Mouse (Mus musculus): ENCODE data around the gene Afap1l2.
A peak's percentile ranks its signal among the peaks of the same experiment; 100 is the strongest.

Afap1l2 gene

DNA sequence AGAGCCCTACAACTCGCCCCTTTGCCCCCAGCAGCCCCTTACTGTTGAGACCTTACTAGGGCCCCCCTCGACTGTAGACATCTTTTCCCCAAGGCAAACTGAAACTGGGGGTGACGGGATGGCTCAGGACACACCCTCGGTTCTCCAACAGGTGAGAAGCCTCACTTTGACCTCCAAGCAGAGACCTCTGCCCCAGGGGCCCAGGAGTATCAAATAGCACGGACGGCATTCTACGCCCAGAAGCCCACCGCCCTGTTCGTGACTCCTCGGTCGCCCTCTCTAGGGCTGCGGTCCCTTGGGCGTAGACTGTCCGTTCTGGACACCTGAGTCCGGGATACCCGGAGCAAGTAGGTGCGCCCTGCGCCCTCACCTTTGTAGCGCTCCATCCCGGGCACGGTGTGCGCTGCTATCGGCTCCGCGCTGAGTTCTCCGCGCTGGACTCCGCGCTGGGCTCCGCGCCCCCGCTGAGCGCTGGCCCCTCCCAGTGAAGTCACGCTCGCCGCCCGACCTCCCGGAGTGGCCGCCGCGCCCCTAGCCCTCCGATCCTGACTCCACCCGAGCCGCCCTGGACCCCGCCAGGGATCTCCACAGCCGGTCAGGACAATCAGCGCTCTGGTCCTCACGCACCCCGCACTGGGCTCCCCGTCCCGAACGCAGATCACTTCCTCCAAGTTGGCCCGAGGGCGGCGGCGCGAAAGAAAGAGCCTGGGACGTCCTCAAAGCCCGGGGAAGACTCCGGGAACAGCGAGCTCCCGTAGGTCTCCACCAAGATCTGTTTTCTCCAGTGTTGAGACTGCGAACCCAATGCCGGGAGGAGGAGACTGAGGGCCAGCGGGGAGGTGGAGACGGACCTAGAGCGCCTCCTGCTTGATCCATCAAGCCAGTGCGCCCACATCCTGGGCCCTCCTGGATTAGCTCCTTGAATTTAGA, at the start of gene Afap1l2:
Afap1l2 (minus strand) TSS at position 448 of the 930 bp plus-strand sequence.
- peak; percentile 84 to 89 for DNase-seq

DNA sequence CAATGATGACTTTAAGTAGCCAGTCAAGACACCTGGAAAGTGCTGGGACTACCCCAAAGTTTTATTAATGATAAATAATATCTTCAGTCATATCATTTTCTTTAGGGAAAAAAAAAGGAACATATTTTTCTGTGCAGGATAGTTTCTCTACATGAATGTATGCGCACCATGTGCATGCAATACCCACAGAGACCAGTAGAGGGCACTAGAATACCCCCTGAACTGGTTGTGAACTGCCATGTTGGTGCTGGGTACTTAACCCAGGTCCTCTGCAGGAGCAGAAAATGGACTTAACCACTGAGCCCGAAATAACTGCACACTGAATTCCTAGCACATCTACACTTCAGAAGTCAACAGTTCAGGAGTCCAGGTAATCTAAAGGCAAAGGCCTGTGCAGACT, 49.5 kb upstream of the Afap1l2 start:
- no peak for DNase-seq

DNA sequence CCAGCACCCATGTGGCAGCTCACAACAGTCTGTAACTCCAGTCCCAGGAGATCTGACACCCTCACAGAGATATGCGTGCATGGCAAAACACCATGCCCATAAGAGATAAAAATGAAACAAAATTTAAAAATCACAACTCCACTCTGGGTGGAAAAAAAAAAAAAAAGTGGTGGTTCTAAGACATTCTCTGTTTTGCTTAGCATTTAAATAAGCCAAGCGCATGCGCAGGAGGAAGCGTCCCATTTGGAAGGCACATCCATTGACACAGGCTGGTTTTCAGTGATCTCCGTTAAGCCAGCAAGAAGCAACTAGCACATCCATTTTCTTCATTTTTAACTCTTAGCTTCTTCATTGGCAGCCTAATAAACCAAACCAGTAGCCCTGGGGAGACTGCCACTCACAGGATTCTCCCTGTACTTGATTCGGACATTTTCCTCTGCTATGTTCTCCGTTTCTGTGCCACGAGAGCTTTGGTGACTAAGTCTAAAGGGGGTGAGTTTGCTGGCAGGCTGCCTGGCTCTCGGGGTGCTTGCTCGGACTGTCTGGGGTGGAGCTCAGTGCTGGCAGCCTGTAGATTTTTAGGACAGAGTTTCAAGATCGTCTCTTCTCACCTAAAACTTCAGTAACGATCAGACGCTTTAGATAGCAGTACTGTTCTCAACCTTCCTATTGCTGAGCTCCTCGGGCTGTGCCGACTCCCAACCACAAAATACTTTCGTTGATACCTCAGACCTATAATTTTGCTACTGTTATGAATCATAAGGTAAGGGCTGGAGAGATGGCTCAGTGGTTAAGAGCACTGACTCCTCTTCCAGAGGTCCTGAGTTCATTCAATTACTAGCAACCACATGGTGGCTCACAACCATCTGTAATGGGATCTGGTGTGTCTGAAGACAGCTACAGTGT, 47.4 kb upstream of the Afap1l2 start:
- DNase-seq, result no peak

DNA sequence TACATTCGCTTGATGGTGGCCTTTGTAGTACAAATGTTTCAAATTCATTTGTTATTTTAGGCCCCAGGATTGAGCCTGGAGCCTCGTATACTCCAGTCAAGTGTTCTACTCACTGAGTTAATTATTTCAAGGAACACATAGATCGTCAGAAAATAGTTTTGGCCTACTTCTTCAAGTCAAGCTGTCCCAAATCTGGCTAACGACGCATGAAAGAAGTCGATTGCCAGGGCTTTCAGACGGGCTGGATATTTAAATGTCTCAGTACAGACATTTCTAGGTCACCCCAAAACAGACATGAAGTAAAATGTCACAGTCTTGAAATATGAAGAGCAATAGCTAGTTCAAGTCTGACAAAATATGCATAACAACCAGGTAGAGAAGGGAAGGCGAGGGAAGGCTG, 44.9 kb upstream of the Afap1l2 start:
- DNase-seq, result no peak

DNA sequence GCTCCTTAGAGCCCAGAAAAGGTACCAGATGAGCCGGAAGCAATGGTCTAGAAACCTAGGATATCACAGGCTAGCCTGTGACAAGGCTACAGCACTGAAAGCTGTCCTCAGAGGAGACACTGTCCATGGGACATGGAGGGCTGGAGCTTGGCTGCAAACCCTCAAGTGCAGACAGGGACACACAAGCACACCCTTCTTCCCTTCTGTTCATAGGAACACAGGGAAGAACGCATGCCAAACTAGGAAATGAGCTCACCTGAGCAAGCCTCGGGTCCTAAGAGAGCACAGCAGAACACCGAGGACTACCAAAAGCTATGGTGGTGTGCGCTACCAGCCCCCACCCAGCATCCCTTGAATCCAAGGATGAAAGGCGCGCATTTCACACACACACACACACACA, 44.0 kb upstream of the Afap1l2 start:
- no peak for DNase-seq

DNA sequence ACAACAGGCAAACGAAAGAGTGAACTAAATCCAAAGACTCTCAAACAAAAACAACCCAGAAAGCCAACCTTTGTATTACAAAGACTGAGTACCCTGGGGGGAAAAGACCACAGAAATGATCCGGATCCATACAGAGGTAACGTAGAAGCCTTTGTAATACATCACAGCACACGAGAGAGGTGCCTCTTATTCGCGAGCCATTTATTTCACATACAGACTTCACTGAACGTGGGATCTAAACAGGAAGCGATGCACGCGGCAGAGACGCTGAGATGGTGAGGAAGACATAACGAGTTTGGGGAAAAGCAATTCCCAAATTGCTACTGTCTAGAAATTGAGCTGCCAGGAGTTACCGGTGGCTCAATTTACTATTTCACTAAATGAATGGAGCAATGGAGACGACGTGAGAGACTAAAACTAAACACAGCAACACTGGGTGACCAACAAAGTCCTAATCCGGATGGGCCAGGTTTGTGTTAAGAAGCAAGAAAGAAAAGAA, 41.6 kb upstream of the Afap1l2 start:
- no peak for DNase-seq

DNA sequence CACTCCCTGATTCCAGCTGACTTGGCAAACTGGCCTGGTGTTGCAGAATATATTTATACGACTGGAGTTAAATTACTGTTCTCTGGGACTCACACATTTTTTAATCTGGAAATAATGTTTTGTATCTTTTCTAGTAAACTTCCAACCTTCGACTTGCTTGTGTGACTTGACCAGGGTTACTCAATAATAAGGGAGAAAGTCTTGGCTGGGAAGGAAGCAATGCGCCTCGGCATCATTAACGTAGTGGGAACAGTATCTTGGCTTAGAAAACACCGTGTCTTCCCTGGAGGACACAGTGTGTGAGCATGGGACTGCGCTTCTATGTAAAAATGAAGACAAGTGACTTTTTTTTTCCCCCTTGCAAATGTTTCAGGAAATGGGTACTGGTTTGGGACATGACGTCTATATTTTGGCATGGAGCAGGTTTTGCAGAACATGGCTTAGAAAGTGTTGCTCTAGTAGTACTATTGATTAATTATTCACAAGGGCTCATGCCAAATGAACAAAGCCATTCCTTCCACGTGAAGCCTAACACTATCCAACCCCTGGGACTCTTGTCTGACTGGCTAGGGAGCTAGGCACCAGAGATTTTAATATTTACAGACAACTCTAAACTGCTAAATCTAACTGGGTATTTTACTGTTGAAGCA, 39.8 kb upstream of the Afap1l2 start:
- DNase-seq, result peak in 1 of 2 experiments; percentile 53

DNA sequence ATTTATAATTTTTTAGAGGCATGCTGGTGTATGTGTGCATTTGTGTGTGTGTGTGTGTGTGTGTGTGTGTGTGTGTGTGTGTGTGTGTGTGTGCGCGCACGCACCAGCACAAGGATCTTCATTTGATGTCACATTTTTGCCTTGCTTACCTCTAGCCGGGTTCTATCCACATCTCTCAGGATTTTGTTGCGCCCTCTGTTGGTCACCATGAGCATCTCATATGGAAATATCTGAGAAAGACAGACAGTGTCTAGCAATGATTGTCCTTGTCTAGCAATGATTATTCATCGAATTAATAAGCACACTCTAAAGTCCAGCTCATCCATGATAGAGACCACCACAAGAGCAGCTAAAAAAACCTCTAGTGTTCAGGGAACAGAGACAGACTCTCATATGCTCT, 31.2 kb upstream of the Afap1l2 start:
- DNase-seq, result peak in 1 of 2 experiments; percentile 62

DNA sequence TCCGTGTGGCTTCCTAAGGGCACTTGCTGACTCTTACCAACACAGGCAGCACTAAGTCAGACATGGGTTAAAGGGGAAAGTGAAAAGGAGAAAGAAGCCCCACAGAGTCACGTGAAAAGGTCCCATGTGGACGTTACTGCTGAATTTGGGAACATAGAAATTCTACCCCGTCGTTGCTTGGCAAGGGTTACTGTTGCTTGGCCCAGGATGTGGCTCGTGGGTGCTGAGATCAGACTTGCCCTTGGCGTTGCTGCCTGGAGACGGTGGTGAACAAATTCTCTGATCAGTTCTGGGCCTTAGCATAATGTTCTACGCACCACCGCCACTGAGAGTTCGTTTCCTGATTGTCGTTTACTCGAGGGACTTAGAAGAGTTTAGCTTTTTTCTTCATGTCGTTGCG, 28.8 kb upstream of the Afap1l2 start:
- DNase-seq, result no peak

DNA sequence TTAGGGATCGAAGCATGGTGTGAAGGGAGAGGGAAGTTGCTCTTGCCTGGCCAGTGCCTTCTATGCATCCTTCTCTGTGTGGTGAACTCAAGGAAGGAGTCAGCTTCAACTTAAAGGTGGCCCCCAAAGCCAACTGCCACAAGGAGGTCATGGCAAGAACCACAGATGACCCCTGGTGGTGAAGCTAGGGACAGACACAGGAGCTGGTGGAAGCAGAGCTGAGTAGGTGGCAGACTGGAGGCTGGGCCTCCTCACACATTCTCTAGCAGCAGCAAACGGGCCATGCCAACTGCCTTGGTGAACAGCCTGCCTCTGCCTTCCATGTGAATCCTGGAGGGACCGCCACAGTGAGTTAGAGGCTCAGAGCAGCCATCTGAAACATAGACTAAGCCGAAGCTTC, 23.6 kb upstream of the Afap1l2 start:
- peak; percentile 76 to 85 for DNase-seq

DNA sequence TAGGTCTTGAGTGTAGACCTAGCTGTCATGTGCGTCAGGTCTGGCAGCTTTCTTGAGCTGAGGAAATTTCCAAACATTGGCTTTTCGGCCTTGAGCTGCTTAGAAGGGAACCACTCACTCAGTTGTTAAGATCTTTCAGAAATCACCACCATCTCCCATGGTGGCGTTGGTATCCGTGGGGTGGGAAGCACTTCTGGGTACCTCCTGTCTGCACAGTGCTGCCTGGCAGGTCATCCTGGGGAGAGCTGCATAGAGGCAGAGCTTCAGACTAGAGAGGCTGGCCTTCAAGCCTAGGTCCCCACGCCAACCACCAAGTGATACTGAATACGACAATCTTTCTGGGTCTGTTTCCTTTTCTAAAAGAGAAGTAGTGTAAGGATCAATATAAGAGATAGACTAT, 21.4 kb upstream of the Afap1l2 start:
- DNase-seq, result no peak

DNA sequence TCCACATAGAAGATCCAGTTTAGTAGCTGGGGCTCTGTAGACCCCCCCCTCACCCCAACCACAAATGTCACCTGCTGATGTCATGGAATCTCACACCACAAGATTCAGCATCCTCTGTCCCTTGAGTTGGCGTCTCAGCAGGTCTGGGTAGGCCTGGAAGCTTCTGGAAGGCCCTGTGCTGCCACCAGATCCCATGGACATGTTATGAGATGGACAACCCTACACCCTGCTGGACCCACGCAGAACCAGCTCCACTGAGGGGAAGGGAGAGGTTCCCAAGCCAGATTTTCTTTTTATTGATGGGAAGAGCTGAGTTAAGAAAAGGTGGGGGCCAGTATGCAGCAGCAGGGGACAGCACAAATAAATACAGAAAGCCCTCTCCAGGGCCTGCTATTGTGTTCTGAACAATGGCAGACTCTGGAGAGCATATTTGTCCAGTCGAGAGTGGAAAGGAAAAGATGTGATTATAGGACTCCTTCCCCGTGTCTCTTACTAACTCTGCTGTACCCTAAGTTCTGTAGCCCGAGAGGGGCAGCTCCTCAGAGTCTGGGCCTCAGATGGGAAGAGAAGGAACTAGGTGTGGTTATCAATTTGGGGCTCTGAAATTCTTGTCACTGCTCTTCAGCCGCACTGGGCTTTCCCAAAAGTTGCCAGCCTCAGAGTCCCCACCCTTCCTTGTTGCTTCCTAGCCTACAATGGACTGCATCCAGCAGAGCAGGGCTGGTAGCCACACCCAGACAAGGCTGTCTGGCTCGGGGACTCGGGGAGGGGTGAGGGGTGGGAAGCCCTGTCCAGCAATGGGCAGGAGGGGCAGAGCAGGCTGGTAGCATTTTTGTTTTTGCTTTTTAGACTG, 20.5 kb upstream of the Afap1l2 start:
- peak; percentile 42 to 46 for DNase-seq

DNA sequence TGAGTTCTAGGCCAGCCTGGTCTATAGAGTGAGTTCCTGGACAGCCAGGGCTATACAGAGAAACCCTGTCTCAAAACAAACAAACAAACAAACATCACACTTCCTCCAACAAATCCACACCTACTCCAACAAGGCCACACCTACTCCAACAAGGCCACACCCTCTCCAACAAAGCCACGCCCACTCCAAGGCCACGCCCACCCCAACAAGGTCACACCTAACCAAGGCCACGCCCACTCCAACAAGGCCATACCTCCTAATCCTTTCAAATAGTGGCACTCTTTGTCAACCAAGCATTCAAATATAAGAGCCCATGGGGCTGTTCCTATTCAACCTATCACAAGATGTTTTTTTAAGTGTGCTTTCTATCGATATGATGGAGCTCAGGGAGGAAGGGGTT, 18.5 kb upstream of the Afap1l2 start:
- DNase-seq, result no peak

DNA sequence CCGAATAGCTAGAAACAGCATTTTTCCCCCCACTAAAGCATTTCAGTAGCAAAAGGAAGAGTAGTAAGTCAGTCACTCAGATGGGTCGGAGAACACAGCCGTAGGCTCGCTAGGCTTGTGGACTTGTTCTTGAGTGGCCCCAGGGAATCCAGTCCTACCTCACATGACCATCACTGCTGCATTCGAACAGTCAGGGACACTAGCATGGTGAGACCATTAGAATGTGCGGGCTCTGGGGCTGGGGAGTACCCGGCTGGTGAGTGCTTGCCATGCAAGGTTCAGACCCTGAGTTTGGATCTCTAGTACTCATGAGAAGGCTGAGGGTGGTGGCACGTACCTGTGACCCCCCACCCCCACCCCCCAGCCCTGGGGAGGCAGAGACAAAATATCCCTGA, 9.8 kb upstream of the Afap1l2 start:
- DNase-seq, result no peak

DNA sequence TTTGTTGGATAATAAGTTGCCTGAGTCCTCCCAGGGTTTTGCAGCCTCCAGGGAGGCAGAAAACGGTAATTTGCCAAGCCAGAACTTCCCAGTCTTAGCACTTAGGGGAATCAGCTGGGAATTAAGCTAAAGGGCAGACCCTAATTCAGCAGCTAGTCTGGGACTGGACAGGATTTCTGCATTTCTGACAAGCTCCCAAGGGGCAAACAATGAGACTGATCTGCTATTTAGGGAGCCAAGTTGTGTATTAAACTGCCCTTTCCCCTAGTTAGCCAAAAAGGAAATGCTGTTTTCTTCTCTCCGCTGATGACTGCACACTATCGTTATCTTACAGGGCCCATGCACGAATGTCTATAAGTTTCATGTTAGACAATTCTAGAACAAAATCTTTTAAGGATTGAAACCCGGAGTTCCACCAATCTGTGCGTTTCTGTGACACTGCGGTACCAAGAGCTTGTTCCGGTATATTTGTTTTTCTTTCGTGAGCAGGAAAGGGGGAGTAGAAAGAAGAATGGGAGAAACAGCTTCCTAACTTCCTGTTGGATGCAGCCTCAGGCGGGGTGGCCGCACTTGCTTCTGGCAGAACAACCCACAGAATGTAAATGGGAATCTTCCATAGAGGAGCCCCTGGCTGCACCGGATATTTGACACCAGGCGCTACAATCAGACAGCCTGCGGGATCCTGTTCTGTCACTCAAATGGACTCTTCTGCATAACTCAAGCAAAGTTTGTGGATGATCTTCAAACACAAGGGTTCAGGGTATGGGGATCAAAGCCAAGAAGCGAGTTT, 9.2 kb upstream of the Afap1l2 start:
- no peak for DNase-seq

DNA sequence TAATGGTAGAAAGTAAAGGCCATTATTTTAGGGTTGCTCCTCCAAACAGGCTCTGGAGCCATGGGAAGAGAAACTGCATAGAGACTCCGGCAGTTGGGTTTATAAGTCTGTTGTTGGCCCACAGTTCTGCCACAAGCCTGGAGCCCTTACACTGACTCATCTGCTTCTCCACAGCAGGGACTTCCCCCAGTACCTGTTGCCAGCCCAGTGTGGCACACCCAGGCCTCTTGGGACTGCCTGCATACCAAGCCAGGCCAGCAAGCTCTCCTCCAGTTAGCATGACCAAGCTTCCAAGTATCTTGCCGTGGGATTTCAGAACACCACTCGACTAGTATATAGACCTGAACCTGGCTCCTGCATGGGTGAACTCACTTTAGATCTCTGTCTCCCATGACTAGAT, 6.8 kb upstream of the Afap1l2 start:
- DNase-seq, result no peak

DNA sequence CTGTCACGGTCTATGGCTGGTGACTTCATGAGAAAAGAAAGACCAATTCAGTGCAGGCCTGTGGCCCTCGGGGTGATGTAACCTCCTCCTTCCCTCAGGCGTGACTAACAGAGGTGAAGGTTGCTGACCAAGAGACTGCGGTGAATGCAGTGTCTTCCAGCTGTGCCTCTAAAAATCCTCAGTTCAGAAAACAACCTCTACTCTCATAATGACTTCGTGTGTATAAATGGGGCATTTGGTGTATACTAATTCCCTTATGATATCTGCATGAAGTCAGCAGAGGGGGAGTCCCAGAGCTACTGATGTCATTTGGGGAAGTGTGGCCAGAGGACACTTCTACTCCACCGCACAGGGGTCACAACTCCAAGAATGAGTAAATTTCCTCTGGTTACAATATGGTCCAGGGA, 5.2 kb upstream of the Afap1l2 start:
- peak; percentile 66 to 77 for DNase-seq

DNA sequence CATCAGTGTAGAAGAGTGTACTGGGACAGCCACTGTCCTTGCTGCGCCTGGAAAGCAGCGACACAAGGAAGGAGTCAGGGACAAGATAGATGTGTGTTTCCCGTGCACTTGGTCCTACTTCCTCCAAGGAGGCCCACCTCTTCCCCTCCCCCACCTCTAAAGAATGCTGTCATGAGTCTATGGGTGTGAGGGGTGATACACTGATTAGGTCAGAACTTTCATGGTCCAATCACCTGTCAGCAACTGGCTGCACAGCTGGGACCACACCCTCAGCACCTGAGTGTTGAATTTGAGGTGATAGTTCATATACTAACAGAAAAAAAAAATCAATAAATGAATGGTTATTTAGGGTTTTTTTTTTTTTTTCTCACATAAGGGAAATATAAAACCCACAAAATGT, 4.0 kb upstream of the Afap1l2 start:
- no peak for DNase-seq

DNA sequence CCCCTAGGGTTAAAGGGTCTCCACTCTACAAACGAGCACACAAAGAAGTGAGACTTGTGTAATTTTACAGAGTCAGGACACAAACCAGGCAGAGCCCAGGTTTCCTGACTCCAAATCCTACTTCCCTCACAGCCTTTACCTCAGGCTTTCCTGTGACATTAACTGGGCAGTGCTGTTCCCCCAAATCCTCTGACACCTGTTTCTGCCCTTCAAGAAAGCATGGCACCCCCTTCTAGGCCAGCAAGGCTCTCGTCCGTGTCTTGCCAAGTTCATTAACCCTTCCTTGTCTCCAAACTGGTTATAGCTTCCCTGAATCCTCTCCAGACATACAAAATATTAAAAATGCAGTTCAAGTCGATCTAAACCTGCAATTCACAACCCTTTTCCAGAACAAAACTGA, 2.0 kb upstream of the Afap1l2 start:
- DNase-seq, result no peak

DNA sequence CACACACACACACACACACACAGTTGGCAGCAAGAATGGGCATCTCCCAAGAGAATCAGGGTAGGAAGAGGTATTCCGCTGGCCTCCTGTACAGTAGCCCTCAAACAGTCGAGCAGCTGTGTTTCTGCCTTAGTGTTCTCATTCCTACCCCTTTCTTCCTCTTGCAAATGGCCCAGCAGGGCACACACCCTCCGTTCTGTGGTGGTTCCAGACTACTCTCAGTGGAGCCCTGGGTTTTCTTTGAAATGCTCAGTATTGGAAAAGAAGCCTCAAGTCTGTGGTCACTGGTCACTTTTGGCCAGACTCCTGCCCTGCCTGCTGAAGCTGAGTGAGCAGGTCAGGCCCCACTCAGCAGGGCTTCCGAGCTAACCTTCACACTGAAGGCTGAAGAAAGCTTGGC, 1.6 kb upstream of the Afap1l2 start:
- DNase-seq, result no peak

DNA sequence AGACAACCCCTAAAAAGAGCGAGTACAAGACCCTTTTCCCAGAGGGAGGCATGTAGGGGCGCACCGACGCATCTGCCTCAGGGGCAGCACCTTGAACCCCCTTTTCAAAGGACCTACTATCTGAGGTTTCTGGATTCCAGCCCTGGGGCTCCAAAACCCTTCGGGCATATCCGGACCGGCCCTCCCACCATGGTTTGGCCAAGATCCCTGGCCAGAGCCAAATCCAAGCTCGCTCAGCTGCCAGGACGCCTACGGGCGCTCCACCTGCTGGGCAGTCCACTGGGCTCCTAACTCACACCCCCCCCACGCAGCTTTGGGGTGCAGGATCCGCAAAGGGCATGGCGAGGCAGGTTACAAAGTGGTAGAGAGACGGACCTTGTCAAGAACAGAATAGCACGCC, 737 bp downstream of the Afap1l2 start:
- peak; percentile 87 to 91 for DNase-seq
